Mouse (Mus musculus): ENCODE data around the gene Sntb2.

Sntb2 gene

GRCm38 (mm10) chr8:107040632-107041031, 105.1 kb downstream of the Sntb2 start:
- DNase-seq, result no peak

- no peak for DNase-seq
Measured at GRCm38 (mm10) chr8:107045478-107045877, 109.9 kb downstream of the Sntb2 start.

- no peak for DNase-seq
Measured at GRCm38 (mm10) chr8:107046976-107047375, 111.4 kb downstream of the Sntb2 start.

DNA sequence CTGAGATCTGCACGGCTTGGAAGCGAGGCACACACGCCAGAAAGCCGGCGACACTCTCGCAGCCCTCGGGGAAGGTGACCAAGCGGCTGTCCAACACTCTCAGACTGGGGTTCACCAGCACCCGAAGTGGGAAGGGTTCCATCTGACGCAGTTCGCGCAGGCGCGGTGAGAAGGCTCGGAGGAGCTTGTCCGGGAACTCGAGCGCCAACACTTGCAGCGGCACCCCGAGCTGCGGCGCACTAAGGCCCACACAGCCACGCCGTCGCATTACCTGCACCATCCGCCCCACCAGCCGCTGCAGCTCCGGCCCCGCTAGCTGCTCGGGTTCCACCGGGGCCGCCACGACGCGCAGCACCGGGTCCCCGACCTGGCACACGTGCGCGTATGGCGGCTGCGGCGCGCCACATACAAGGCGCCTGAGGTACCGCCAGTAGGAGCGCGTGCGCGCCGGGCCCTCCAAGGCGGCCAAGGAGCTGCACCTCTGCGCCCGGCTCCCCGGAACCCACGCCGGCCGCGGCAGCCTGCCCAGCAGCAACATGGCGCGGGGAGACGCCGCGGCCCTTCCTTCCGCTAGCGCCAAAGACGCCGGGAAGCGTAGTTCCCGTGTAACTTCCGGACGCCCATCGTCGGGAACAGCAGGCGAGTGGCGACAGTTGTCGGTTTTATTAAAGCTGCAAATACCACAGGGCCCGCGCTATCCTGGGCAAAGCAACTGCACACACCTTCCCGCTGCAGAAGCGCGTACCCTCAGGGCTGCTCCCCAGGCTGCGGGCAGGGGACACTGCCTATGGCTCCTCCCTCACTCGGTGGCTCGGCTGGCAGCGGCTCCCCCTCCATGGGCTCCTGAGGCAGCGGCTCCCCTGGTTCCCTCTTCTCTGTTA, 112.8 kb downstream of the Sntb2 start, which contains the start of gene Pdf:
Gene Pdf, minus strand, starts transcription at position 554 of the 881 bp plus-strand sequence.
- peak; percentile 85 for DNase-seq

DNA sequence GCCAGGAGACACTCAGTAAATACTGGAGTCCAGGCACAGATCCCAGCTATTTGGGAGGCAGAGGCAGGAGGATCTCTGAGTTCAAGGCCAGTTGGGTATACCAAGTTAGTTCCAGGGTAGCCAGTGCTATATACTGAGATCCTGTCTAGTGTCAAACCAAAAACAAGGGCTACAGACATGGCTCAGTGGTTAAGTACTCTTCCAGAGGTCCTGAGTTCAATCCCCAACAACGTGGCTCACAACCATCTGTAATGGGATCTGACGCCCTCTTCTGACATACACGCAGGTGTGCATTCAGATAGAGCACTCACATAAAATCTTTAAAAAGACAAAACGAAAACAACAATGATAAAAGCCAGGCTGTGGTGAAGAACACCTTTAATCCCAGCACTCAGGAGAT, 113.9 kb downstream of the Sntb2 start:
- DNase-seq, result no peak

GRCm38 (mm10) chr8:107052046-107052445, 116.5 kb downstream of the Sntb2 start:
- DNase-seq, result no peak

DNA sequence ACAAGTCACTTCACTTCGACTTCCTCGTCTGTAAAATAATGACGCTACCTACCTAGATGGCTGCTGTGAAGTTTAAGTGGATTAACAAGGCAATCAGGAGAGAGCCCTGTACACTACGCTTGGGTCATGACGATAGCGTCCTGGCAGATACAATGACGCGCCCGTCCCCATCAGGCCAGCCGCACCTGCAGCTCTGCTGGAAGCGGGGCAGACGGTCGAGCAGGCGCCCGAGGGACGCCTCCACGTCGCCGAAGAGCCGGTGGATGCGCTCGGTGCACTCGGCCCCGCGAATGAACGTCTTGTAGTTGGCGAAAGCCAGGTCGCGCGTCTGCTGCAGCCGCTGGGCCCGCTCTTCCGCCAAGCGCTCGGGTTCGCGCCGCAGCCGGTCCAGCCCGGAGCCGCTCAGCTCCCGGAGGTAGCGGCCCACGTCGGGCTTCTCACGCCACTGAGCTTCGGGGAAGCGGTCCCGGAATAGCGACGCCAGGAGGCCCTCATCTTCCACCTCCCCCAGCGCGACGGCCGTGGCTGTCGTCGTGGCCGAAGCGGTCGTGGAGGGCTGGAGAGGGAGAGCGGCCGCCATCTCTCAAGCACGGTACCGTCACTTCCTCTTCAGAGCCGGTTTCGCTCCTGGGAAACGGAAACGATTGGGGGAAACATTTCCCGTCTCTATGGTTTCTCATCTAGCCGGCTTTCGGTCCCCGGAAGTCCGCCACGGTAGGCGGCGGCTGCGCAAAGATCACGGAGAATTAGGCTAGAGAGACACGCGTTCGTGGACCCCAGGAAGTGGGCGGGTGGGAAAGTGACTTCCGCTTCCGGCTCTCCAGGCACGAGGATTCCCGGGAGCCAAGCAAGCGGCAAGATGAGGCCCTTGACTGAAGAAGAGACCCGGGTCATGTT, 120.8 kb downstream of the Sntb2 start, which contains the start of the genes Cog8 and Nip7:
Gene Cog8, minus strand, starts transcription at position 614 of the 897 bp plus-strand sequence.
Gene Nip7, plus strand, starts transcription at position 802 of the 897 bp plus-strand sequence.
- peak; percentile 97 for DNase-seq

- DNase-seq, result no peak
Measured at GRCm38 (mm10) chr8:107056973-107057369, 121.4 kb downstream of the Sntb2 start.

DNA sequence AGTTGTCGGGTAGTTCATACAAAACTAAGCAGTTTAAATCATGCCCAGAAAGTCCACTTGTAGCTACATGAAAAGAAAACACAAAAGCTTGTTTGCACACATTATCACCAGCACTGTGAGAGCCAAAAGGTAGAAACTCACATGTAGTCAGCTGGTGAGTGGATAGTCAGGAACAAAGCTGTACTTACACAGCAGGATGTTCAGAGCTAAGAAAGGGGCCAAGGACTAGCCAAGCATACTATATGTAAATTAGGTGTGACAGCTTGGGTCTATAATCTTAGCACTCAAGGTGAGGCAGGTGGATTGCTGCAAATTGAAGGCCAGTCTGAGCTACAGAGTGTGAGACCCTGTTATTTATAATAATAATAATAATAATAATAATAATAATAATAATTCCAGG, 127.1 kb downstream of the Sntb2 start:
- no peak for DNase-seq

DNA sequence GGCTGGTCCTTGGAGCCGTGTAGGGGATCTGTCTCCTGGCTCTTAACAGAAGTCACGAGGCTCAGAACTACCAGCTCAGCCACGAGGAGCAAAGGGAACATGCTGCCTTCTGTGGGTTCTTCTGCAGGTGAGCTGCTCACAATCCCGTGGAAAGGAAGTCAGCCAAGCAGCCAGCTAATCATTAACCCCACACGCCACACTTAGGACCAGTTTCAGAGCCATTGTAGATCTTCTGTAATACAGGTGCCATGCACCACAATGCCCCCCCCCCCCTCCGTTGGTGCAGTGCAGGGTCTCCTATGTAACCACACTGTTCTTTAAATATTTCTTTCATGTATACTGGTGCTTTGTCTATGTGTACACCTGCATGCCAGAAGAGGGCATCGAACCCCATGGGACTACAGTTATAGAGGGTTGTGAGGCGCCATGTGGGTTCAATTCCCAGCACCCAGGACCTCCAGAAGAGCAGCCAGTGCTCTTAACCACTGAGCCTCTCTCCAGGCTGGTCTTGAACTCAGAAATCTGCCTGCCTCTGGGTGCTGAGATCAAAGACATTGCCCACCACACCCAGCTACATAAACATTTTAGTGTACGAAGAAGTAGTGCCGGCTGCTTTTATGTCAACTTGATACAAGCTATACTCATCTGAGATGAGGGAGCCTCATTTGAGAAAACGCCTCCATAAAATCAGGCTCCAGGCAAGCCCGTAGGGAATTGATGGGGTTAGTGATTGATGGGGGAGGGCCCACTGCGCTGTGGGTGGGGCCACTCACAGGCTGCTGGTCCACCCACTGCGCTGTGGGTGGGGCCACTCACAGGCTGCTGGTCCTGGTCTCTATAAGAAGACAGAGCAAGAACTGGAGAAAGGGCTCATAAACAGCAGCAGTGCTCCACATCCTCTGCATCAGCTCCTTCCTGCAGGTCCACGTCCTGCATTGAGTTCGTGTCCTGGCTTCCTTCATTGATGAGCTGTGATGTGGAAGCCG, 130.3 kb downstream of the Sntb2 start, which contains the start of gene Tmed6:
Gene Tmed6, minus strand, starts transcription at position 134 of the 986 bp plus-strand sequence.
- no peak for DNase-seq

Measured in right cerebral cortex, postnatal 25 days (tissue).